Mouse (Mus musculus) v-Abl transformed pro-B cells (cell line): ENCODE data around the gene Slc6a4.
"Not testable (repeated sequence)": the region's sequence is repeated elsewhere in the genome, so short reads cannot be mapped to it uniquely, and the experiment has no call there.

ENCODE experiments used
- in situ Hi-C, 2 experiments: fragments of 400-800 bp; cut with MboI; formaldehyde crosslinking; loops; one replicate each; pipeline ENCODE4 v1.15.1; 2025; ENCODE audit not compliant: unreplicated experiment in 2 of 2

Slc6a4 gene

DNA sequence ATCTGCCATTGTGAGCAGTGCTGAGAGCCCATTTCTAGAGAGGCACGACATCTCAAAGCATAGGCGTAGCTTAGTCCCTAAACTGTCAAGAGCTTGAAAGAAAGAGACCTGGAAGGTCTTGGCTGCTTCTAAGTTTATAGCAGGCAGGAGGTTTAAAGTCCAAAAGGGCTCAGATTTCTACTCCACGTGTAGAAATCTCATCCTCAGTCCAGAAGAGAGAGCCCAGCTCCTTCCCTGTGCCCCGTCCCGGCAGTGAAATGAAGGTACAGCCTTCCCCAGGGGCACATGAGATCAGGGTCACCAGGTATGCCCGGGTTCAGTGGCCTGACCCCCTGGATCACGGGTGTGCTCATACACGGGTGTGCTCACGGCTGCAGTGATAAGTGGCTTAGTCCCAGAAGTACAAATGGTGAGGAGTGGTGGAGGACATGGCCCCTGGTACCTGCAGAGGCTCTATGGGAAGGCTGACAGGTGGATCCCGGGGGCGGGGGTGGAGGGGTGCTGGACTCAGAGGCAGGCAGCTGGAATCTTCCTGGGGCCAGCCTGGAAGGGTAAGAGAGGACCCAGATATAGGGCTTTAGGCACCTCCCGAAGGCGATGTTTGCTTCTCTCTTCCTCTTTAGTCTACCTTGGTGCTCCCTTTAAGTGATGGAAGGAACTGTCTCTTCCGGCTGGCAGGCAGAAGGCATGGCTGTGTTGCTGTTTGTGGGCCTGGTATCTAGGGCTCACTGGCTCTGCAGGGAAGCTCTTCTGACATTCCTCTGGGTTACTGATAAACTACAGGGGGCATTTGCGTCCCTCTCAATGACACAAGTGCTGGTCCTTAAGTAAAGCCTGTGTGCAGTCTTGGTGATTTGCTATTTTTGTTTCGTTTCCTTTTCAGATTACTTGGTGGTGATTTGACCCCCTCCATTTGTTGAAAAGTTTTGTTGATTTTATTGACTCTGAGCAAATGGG lies 10.9 kb downstream of the Slc6a4 start:
- in situ Hi-C loops: no loop called here

DNA sequence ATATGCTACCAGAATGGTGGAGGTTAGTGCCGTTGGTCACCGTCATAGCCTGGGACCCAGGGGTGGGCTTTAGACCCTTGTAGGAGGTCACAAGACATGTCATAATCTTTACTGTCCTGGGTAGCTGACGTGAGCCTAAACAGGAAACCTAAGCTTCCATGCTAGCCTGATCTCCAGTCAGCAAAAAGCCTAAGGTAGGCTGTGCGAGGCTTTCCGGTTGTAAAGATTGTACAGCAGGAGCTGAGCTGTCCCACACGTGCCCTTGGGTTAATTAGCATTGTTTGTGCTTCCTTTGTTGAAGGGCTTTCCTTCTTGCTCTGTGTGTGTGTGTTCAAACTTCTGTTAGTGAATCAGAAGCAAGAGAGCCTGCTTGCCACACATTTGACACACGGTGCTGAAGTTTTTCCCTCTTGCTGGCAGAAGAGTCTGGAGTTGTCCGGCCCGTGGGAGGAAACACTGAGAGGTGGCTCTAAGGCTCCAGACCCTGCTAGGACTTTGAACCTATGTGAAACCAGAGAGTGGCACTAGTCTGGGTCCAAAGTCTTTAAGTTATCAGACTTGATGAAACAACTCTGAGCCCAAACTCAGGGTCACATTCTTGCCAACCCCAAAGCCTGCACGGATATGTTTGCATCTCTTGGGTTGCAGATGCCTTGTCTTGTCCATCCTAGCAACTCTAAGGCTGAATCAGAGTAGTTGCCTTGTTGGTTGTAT lies 12.5 kb downstream of the Slc6a4 start:
- in situ Hi-C loops: no loop called here

DNA sequence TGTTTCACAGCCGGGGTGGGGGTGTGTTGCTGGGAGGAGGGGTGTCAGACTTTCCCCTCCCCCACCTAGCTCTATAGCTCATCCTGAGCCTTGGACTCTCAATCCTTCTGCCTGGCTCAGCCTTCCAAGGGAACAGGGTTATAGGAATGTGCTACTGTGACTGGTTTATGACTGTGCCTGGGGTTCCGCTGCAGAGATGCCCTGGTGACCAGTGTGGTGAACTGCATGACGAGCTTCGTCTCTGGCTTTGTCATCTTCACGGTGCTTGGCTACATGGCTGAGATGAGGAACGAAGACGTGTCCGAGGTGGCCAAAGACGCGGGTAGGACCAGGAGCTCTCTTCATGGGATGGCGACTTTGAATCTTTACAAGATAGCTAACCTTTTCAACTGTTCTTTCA lies 19.6 kb downstream of the Slc6a4 start:
- in situ Hi-C loops: no loop called here

DNA sequence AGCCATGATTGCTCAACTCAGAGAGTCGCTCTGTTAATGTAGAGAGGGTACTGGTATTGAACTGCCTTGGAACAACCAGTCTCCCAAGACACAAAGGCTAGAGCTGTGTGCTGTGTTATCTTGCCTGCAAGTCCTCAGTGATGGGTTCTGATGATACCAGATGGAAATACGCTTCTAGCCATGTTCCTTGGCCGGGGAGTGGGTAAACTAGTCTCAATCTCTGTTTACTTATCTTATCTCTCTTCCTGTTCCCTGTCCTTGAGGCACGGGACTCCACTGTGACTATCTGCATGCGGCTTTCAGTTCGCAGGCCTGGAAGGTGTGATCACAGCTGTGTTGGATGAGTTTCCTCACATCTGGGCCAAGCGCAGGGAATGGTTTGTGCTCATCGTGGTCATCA lies 21.1 kb downstream of the Slc6a4 start:
- in situ Hi-C loops: no loop called here

DNA sequence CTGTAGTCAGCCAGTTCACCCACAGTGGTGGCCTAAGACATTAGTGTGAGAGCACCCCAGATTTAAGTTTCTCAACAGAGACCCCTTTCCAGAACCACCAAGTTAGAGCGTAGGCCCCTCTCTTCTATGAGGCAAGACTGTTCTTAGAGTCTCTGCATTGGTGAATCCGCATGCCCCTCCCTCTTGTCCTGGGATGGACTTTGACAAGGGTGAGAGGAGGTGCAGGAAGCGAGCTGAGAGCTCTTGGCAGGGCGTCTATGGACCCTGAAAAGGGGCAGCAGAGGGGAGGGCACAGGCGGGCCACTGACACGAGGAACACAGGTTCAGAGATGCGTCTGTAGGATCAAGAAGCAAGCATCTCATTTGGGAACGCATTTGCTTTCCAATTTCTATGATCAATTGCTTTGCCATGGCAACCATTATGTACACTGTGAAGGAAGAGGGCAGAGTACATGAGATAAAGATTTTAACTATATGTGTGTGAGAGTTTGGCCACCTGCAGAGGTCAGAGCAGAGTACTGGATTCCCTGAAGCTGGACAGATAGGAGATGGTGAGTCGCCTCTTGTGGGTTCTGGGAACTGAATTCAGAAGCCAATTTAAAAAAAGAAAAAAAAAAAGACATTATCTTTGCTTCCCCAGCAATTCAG lies 23.5 kb downstream of the Slc6a4 start:
- in situ Hi-C loops: no loop called here

DNA sequence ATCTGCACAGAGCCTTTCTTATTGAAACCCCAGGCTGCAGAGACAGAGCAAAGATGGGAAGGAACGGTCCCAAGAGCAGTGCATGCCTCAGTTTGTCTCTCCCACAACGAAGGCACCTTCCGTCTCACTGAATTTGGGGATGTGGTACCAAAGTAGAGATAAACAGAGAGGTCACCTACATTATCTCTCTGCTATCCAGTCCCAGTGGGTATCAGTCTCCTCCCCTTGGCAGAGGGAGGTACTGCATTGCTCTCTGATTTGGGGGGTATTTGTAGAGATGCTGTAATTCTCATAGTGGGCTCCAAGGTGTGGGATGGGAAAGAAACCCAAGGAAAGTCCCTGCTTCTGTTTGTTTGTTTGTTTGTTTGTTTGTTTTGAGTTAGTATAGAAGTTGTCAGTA lies 28.2 kb downstream of the Slc6a4 start:
- in situ Hi-C loops: no loop called here

DNA sequence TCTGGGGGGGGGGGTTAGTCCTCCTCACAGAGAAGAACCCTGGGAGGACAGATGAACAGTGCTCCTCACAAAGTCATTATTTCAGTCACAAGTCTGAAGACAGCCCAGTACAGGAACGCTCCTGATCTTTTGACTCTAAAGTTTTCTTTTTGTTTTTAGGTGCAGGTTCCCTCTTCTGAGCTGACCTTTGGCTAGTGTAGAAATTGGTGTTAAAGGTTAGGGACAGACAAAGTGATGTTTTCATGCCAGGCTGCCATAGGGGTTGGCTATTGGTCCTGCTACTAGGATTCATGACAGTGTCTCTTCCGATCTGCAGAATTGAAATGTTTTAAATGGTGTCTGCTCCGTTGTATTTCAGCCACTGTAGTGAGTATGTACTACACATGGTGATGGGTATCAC lies 29.8 kb downstream of the Slc6a4 start:
- in situ Hi-C loops: no loop called here

DNA sequence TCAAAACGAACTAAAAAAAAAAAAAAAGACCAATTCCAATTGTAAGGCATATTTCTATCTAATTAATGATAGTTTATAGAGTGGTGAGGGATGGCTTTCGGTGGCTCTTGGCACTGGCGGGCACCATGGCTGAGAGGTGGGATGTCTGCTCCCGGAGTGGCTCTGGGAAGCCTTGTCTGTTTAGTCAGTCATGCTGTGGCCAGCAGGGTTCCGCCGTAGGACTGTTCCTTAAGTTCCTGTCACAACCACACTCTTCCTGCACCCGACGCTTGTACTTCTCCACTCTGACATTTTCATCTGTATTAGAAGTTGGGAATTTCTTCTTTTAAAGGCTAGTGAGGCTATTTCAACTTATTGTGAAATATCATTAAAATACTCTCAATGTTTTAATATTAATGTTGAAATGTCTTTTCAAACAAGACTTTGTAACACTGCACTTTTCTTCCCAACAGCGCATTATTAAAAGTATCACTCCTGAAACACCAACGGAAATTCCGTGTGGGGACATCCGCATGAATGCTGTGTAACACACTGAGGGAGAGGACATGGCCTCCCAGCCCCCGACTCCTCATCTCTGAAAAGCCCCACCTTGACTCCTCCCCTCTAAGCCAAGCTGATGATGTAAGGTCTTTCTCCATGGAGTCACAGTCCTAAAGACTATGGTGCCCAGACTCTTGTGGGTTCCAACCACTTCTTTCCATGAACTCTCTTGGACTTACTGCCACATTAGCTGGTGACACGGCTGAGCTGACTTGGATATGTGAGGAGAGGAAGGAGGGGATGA lies 32.9 kb downstream of the Slc6a4 start:
- in situ Hi-C loops: no loop called here

DNA sequence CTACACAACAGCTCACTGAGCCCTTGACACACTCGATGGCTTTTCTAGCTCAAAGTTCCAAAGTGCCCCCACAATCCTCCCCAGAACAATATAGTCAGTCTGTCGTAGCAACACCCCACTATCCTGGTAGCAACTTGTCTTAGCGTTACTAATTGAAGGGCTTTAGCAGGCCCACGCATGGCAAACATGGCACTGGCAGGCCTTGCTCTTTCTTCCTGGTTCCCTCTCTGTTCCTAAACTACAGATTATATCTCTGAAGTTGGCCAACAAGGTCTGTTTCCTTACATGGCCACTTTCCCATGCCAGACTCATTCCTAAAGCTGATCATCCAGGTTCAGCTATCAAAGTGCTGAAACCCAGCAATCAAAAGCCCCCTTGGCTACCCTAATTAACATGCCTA lies 43.5 kb downstream of the Slc6a4 start:
- in situ Hi-C loops: no loop called here

DNA sequence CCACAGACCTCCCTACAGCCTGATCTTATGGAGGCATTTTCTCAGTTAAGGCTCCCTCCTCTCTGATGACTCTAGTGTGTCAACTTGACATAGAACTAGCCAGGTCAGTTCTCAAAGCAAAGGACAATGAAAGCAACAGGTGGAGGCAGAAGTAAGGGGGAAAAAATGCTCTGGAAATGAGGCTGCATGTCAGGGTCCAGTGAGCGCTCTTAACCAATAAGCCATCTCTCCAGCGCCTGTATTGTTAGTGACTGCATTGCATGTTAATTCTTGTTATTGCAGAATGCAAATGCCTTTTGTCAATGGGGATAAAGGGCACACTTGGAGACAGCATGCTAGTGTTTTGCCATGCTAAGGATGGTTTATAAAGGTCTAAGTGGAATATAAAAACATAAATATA lies 44.4 kb downstream of the Slc6a4 start:
- in situ Hi-C loops: no loop called here

DNA sequence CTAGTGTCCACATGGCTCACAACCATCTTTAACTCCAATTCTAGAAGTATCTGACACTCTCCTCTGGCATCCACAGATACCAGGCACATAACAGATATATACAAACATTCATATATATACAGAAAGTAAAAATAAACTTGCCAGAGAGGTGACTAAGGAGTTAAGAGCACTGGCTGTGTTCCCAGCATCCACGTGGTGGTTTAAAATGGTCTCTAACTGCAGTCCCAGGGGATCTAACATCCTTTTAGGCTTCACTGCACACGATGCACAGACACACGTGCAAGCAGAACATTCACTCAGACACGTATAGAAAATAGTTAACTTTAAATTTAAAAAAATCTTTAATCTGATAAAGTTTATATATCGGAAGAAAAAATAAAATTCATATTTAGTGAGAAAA lies 63.5 kb downstream of the Slc6a4 start:
- in situ Hi-C loops: no loop called here

DNA sequence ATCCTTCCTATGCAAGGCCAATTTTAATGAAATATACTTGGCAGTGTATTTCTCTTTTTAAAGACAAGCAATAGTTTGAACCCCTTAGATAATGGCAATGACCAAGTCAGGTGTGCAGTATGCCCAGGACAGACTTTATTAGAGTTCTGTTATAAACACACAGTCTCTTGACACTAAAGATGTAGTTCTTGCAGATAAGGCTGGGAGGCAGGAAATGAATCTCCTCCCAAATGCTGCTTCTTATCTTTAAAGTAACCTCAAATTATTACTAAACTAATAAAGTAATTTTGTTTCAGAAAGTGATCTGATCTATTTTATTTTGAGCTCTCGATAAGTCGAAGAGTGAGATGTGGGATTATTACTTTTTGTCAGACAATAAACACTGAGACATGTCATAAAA lies 65.0 kb downstream of the Slc6a4 start:
- in situ Hi-C loops: no loop called here

DNA sequence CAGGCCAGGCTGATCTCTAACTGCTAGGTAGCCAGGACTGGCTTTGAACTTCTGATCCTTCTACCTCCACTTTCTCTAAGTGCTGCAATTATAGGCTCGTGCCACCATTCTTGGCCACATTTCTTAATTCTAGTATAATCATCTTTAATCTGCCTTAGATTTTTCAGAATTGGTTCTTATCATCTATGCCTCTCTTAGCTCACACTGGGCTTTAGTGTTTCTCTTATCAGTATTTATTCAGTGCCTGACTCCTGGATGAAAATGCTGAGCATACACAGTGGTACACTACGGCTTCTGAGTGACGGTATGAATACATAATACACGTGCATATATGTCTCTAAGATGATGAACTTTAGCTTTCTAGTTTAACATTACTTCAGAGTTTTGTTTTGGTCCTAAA lies 70.4 kb downstream of the Slc6a4 start:
- in situ Hi-C loops: no loop called here

DNA sequence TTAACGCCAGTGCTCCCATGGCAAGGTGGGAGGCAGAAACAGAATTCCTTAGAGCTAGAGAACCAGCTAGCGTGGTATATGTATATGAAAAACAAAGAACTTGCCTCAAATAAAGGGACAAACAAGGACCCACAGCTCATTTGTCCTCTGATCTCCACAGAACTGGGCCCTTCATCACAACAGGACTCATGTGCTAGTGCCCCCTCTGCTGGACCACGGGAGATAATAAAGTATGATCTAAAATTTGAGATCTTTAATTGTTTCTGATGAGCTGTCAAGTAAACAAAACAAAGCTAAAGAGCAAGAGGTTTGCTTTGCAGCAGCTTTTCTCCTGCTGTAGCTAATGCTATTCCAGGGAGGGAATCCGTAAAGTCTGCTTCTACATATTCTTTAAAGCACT lies 72.3 kb downstream of the Slc6a4 start:
- in situ Hi-C loops: no loop called here

DNA sequence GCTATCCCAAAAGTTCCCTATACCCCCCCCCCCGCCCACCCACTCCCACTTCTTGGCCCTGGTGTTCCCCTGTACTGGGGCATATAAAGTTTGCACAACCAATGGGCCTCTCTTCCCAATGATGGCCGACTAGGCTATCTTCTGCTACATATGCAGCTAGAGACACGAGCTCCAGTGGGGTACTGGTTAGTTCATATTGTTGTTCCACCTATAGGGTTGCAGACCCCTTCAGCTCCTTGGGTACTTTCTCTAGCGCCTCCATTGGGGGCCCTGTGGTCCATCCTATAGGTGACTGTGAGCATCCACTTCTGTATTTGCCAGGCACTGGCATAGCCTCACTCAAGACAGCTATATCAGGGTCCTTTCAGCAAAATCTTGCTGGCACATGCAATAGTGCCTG lies 78.9 kb downstream of the Slc6a4 start:
- in situ Hi-C loops: not testable (repeated sequence)

DNA sequence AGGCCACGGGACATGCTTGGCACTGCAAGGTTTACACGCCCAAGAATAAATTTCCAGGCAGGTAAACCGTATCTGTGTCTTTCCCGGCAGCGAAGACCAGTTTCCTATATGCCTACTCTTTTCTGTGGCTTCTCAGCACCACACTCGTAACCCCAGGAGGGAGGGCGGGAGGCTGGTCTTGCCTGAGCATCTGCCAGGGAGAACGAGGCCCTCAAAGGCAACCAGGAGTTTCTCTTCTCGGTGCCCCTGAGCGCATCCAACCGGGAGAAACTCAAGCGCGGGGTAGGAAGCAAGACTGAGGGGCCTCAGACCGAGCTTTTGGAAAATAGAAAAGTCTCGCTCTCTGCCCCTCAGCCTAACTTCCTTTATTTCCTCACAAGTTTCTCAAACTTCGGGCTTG lies 79.4 kb downstream of the Slc6a4 start:
- in situ Hi-C loops: no loop called here

DNA sequence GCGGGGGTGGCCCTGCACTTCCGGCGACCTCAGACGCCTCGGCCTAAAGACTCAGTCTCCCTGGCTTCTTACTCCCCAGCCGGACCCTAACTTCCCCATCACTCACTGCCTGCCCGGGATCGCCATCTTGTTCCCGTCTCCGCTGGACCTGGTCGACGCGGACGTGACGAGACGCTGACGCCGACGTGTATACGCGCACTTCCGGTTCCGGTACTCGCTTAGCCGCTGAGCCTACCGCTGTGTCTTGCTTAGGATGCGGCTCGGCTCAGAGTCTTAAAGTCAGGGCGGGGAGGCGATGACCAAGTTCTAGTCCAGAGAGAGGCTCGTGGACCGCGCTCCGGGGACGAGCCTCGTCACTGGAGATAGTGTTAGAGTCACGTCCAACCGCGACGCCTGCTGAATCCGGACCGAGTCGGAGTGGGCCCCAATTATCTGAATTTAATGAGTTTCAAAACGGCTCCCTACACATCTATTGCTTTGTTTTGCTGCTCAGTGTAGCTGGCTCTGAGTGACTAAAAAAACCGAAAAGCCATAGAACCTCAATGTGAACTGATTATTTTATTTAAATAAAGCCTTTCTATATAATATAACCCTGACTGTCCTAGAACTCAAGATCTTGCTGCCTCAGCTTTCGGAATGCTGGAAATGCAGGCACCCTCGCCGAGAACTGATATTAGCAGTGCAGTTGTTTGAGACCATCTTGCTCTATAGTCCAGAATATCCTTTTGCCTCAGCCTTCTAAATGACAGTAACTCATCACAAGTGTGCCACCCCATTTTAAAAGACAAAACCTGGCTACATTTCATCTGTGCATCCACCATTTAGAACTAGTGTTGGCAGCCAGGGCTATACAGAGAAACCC lies 80.1 kb downstream of the Slc6a4 start, which contains the start of gene Nsrp1:
Gene Nsrp1, minus strand, starts transcription at position 163 of the 862 bp plus-strand sequence.
- in situ Hi-C loops: no loop called here

DNA sequence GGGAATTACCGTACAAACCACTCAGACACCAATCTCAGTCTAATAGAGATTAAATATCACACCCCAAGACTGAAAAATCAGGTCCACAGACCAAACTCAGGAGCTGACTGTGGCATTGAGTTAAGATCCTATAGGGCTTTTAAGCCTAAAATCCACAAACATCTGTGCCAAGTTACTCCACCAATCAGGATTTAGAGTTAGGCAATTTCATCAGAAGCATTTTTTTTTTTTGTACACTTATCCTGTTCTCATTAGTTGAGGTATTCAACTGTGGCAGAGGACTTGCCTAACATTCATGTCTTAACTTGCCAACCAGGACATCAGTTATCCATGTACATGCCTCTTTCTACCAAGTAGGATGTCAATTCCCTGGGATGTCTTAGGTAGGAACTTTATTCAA lies 81.0 kb downstream of the Slc6a4 start:
- in situ Hi-C loops: no loop called here
